Mouse (Mus musculus) natural killer cell, adult 2 months (primary cell): ENCODE data around the gene Elp5.

Experiments used
- DNase-seq, 2 experiments: peaks; one replicate each; pipeline ENCODE4 v3.0.0; 2022; ENCODE audit warnings: low spot score in 2 of 2

The Elp5 gene

GRCm38 (mm10) chr11:70015677-70016076, 33.4 kb upstream of the Elp5 start:
- no peak for DNase-seq

- DNase-seq = peak; percentile 79 to 82
Observed at GRCm38 (mm10) chr11:70014880-70015558, 32.7 kb upstream of the Elp5 start, which contains the start of gene Acadvl. TSS of gene Acadvl (minus strand) at chr11:70015411.

DNA sequence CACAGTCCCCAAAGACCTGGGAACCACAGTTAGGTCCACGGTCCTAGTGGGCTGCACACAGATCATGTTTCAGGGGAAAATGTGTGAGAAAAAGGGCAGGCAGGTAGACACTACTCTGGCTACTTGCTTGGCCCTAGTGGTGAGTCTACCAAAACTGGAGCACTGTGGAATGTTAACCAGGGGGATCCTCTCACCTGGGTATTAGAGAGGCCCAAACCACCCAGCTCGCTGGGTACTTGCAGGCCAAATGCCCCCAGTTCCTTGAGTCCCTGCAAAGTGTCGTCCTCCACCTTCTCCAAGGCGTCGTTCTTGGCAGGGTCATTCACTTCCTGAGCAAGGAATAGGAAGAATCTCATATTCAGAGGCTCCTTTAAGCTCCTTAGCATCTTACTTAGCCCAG, 31.7 kb upstream of the Elp5 start:
- no peak for DNase-seq

DNA sequence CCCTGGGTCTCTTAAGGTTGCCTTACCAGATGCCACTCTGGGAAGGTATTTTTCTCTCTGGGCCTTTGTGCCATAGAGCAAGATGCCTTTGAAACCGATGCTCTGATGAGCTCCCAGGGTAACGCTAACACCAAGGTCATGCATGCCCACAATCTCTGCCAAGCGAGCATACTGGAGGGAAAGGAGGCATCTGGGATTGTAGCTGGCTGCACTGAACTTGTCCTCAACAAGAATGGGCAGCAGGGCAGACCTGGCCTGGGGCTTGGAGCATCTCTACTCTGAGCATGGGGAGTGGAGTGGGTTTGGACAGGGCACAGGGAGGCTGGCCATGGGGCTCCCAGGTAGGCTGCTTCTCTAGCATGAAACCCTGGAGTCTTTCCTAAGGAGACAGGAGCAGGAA, 31.1 kb upstream of the Elp5 start:
- DNase-seq = no peak

- no peak for DNase-seq
Observed at GRCm38 (mm10) chr11:70012931-70013330, 30.6 kb upstream of the Elp5 start.

DNA sequence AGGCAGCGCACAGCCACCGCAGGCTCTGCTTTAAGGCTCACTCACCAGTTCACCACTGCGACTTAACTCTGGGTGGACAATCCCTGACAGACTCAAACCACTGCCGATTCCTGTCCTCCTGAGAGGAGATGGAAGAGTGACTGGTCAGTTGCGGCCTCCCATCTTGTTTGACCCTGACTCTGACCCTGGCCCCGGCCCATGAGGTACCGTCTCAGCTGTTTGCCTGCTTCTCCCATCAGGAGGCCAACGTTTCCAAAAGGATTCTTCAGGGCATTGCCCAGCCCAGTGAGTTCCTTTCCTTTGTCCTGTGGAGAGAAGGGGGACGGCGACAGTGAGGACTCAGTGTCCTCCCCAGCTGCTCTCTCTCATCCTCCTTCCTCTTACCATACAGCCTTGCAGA, 28.6 kb upstream of the Elp5 start:
- no peak for DNase-seq

GRCm38 (mm10) chr11:70010548-70010947, 28.2 kb upstream of the Elp5 start:
- DNase-seq = no peak

- no peak for DNase-seq
Observed at GRCm38 (mm10) chr11:70010033-70010432, 27.7 kb upstream of the Elp5 start.

- DNase-seq = peak; percentile 49 to 54
Observed at GRCm38 (mm10) chr11:70005521-70005920, 23.2 kb upstream of the Elp5 start.

DNA sequence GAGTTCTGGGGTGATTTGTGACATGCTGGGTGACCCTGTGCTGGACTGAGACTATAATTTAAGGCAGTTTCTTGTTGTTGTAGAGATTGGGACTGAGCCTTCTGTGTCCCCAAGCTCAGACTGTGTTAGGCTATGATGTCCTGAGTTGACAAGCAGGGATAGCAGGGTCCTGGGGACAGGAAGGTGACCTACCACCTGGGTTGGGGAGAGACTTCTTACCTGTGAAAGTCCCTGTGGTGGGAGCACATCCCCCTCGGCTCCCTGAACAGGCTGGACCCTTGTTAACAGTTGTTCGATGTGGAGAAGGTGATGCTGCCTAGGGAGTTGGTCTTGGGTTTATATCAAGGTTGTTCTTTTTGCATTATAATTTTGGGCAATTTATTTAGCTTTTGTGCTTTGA, 20.2 kb upstream of the Elp5 start:
- no peak for DNase-seq

GRCm38 (mm10) chr11:70001865-70002264, 19.5 kb upstream of the Elp5 start:
- DNase-seq = peak; percentile 52 to 65

DNA sequence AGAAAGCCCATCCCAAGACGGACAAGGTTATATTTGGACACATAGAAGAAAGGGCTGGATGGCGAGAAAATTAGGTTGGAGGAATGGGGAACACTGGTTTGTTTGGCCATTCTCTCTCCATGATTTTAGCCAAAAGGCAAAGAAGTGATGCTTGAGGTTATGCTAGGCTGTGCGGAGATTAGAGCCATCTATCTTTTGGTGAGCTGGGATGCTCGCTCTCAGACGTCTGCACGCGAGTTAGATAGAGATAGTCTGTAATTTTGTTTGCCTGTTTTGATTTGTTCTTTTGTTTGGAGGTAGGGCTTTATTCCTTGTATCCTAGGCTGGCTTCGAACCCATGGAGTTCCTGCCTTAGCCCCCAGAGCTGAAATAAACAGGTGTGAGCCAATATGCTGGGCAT, 18.8 kb upstream of the Elp5 start:
- DNase-seq = no peak

DNA sequence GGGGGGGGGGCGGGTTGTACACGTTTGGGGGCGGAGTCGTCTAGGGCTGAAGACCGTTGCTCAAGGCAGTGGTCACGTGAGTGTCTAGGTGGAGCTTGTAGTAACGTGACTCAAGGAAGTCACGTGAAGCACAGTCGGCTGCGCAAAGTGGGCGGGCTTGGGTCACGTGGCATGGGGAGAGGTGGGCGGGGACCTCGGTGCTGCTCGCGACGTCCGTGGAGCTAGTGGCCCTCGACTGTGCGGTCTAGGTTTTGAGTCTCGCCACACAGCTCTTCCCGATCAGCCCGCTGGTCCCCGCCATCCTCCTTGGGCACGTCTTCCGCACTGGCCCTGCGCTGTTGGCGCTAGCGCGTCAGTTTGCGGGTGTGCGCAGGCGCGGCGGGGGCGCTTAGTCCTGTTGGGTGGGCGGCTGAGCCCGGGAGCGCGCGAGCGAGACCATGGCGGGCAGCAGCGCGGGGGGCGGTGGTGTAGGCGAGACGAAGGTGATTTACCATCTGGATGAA, 18.1 kb upstream of the Elp5 start, which contains the start of gene Dvl2:
Gene Dvl2 (plus strand): TSS at position 200 of the 503 bp plus-strand sequence.
- DNase-seq = peak; percentile 88 to 91

GRCm38 (mm10) chr11:69999666-70000065, 17.3 kb upstream of the Elp5 start:
- DNase-seq = no peak

GRCm38 (mm10) chr11:69998567-69999491, 16.5 kb upstream of the Elp5 start:
- DNase-seq = no peak

GRCm38 (mm10) chr11:69997070-69997509, 14.8 kb upstream of the Elp5 start:
- DNase-seq = peak; percentile 77 to 84

DNA sequence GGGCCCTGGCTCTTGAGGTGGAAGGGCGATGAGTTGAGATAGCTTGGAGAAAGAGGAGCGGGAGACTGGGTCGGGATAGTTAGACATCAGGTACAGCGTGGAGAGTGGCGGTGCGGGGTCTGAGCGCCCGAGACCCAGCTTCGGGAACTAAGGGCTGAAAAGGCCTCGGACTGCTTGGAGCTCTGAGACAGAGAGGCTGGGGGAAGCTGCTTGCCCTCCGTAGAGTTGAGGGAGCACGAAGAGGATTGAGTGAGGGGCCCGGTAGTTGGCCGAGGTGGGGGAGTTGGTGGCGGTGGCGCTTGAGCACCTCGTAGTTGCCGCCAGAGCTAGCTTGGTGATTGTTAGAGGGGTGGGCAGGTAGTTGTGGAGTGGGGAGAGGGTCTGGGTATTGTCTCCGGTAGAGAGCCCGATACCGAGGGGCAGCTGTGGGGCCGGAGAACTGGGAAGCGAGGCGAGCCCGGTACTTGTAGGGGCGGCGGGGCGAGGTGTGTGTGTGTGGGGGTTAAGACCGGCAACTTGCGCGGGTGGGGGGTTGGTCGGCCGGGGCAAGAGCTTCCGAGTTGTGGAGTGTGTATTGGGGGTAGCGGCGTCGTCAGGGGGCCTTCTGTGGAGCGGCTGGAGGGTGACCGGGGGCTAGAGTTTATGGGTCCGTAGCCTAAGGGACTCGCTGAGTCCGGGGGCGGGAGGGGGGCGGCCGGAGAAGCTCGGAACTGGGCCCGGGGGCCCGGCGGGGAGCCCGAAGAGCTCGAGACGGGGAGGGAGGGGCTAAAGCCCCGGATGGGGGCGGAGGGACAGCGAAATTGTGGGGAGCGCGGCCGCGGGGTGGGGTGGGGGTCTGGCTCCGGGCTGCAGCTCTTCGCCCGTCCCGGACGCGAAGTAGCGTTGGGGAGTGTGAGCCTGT, 14.1 kb upstream of the Elp5 start:
- peak; percentile 41 to 44 for DNase-seq

DNA sequence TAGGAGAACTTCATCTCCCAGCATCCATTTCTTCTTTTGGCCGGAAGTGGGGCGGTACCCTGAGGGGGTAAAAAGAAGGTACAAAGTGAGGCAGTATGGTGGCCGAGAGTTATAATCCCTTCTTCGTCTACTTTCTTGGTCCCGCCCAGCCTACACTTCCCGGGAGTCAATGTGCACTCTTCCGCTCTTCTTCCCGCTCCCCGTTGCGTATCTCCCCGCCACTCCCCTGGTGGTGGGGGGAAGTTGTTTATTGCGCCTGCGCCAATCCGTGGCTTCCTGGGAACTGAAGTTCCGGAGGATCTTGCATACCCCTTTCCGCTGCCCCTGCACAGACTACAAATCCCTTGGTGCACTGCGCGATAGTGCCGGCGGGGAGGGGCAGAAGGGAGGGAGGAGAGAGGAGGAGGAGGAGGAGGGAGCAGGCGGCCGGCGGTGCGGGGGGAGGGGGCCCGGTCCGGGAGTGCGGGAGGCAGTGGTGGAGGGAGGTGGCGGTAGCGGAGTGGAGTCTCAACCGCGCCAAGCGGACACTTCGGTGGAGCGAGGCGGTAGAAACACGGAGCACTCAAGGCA, 13.2 kb upstream of the Elp5 start, which contains the start of gene Phf23:
Gene Phf23 (plus strand): TSS at position 387 of the 570 bp plus-strand sequence.
- DNase-seq = peak; percentile 97 to 98

- DNase-seq = no peak
Observed at GRCm38 (mm10) chr11:69994401-69995090, 12.2 kb upstream of the Elp5 start.

DNA sequence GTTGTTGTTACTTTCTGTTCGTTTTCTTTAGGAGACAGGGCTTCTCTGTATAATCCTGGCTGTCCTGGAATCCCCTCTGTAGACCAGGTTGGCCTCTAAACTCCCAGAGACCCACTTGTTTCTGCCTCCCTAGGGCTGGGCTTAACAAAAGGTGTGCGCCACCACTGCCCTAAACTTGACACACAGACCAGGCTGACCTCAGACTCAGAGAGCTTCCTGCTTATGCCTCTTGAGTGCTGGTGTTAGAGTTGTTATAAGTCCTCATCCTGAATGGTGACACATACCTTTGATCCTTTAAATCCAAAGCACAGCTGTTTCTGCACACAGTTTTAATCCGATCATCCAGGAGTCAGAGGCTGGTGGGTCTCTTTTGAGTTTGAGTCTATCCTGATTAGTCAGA, 10.6 kb upstream of the Elp5 start:
- DNase-seq = no peak
